Mouse (Mus musculus) heart, adult 8-10 months (tissue): ENCODE measurements around the gene Wdr20. TPM values are rescaled to one million over a fixed set of nuclear protein-coding genes. Genes with fewer than 3 reads are reported as not detected.
"Not testable (repeated sequence)": the region's sequence is repeated elsewhere in the genome, so short reads cannot be mapped to it uniquely, and the experiment has no call there.

Experiments used
- DNase-seq: peaks from one replicate; pipeline ENCODE4 v3.0.0; 2022; ENCODE audit warnings: low spot score
- total RNA-seq, 4 experiments: library from RNA; stranded (reverse); gene quantifications; 2 replicates each; pipeline ENCODE4 v1.2.4; 2022

Wdr20 gene
- total RNA-seq, 4 experiments from 2014 or later = 30.9 to 36.7 (median 32.3) TPM

- no peak for DNase-seq
These were observed 26.5 kb upstream of the Wdr20 start for GRCm38 (mm10) chr12:110711270-110711669.

GRCm38 (mm10) chr12:110713784-110714183 is 24.0 kb upstream of the Wdr20 start:
- DNase-seq = no peak

- no peak for DNase-seq
These were observed 23.5 kb upstream of the Wdr20 start for GRCm38 (mm10) chr12:110714215-110714614.

- no peak for DNase-seq
These were observed 21.7 kb upstream of the Wdr20 start for GRCm38 (mm10) chr12:110716004-110716403.

GRCm38 (mm10) chr12:110725051-110725450 is 12.7 kb upstream of the Wdr20 start:
- DNase-seq = no peak

GRCm38 (mm10) chr12:110725489-110725888 is 12.3 kb upstream of the Wdr20 start:
- no peak for DNase-seq

- no peak for DNase-seq
These were observed 11.3 kb upstream of the Wdr20 start for GRCm38 (mm10) chr12:110726428-110726827.

- not testable (repeated sequence) for DNase-seq
These were observed 4.5 kb upstream of the Wdr20 start for GRCm38 (mm10) chr12:110733254-110733653.

- no peak for DNase-seq
These were observed 1.1 kb upstream of the Wdr20 start for GRCm38 (mm10) chr12:110736641-110737040.

- no peak for DNase-seq
These were observed 596 bp downstream of the Wdr20 start for GRCm38 (mm10) chr12:110738158-110738921.

GRCm38 (mm10) chr12:110750770-110751439 is 13.2 kb downstream of the Wdr20 start:
- no peak for DNase-seq

- DNase-seq = no peak
These were observed 15.0 kb downstream of the Wdr20 start for GRCm38 (mm10) chr12:110752703-110753102.

GRCm38 (mm10) chr12:110753976-110754375 is 16.2 kb downstream of the Wdr20 start:
- no peak for DNase-seq

GRCm38 (mm10) chr12:110757161-110757560 is 19.4 kb downstream of the Wdr20 start:
- DNase-seq = no peak

GRCm38 (mm10) chr12:110758932-110759331 is 21.2 kb downstream of the Wdr20 start:
- no peak for DNase-seq

GRCm38 (mm10) chr12:110762321-110762720 is 24.6 kb downstream of the Wdr20 start:
- DNase-seq = no peak

GRCm38 (mm10) chr12:110764531-110764930 is 26.8 kb downstream of the Wdr20 start:
- DNase-seq = no peak

GRCm38 (mm10) chr12:110768562-110768961 is 30.8 kb downstream of the Wdr20 start:
- no peak for DNase-seq

- DNase-seq = no peak
These were observed 32.0 kb downstream of the Wdr20 start for GRCm38 (mm10) chr12:110769660-110770297.

- DNase-seq = no peak
These were observed 32.9 kb downstream of the Wdr20 start for GRCm38 (mm10) chr12:110770479-110771247.

GRCm38 (mm10) chr12:110771961-110772360 is 34.2 kb downstream of the Wdr20 start:
- DNase-seq = no peak
